Mouse (Mus musculus) neural tube, embryonic 15.5 days (tissue): ENCODE results near the gene Itpk1. TPM values are rescaled to one million over a fixed set of nuclear protein-coding genes. Genes with fewer than 3 reads are reported as not detected.

ENCODE experiments used
- ATAC-seq: fragments of 200-750 bp; cut with Nextera tagmentation; 2 replicates; pipeline ENCODE4 v1.8.0; 2017; ENCODE audit warnings: mild to moderate bottlenecking, moderate TSS enrichment, moderate library complexity; ENCODE audit not compliant: low FRiP score
- H3K27ac ChIP-seq: fragments of 300-500 bp; sonication (generic); replicated peaks from 2 replicates; pipeline ENCODE4 v1.5.1; 2015; ENCODE audit warnings: mild to moderate bottlenecking, inconsistent platforms
- H3K27me3 ChIP-seq: fragments of 300-500 bp; sonication (generic); replicated peaks from 2 replicates; pipeline ENCODE4 v1.6.1; 2015; ENCODE audit warnings: inconsistent platforms
- H3K36me3 ChIP-seq: fragments of 300-500 bp; sonication (generic); 2 replicates; pipeline ENCODE4 v1.6.1; 2015; ENCODE audit warnings: inconsistent platforms
- H3K4me1 ChIP-seq: fragments of 300-500 bp; sonication (generic); 2 replicates; pipeline ENCODE4 v1.6.1; 2015; ENCODE audit warnings: inconsistent platforms
- H3K4me2 ChIP-seq: fragments of 300-500 bp; sonication (generic); 2 replicates; pipeline ENCODE4 v1.6.1; 2015; ENCODE audit warnings: inconsistent platforms, mild to moderate bottlenecking, moderate library complexity
- H3K4me3 ChIP-seq: fragments of 300-500 bp; sonication (generic); replicated peaks from 2 replicates; pipeline ENCODE4 v1.5.1; 2015; ENCODE audit warnings: mild to moderate bottlenecking, inconsistent platforms
- H3K9ac ChIP-seq: fragments of 300-500 bp; sonication (generic); replicated peaks from 2 replicates; pipeline ENCODE4 v1.6.1; 2015; ENCODE audit warnings: mild to moderate bottlenecking, inconsistent platforms
- H3K9me3 ChIP-seq: fragments of 300-500 bp; sonication (generic); replicated peaks from 2 replicates; pipeline ENCODE4 v1.6.1; 2016; ENCODE audit warnings: inconsistent platforms
- WGBS: fragments of 180-500 bp; shearing (Covaris S2); methylation state at CpG from one replicate; pipeline ENCODE4 v1.1.7; 2015; ENCODE audit warnings: mixed read lengths; 5-methylcytosine and 5-hydroxymethylcytosine counted together
- microRNA counts: library from miRNA; unstranded; fragments of <30 nt; microRNA quantifications from one replicate; lab custom pipeline; 2016
- microRNA-seq: library from miRNA; unstranded; fragments of <30 nt; microRNA quantifications from one replicate; pipeline ENCODE4, GENCODE M21; 2017
- polyA plus RNA-seq: library from polyadenylated mRNA; unstranded; fragments of >200 nt; fragmentation: Nextera tagmentation; extraction: Ambion mirVana; gene quantifications from 2 replicates; pipeline ENCODE4 v1.2.1, GENCODE M21; 2015

Itpk1 gene
- polyA plus RNA-seq, 1 experiment from 2014 or later: 42.7 TPM

- no peaks in the 10 kb centered on the region for H3K27me3 ChIP-seq
- H3K27ac ChIP-seq: no peak overlapping the region
- 35% methylated on average over 13 of the region's 13 CpGs for WGBS
Observed at GRCm38 (mm10) chr12:102521777-102522319, 182.9 kb downstream of the Itpk1 start.

GRCm38 (mm10) chr12:102519929-102520720 is 184.6 kb downstream of the Itpk1 start:
- 90% methylated on average over 12 of the region's 12 CpGs for WGBS
- H3K36me3 ChIP-seq: no peaks in the 10 kb centered on the region
- H3K9me3 ChIP-seq: no peaks in the 10 kb centered on the region
- no peak overlapping the region for H3K27ac ChIP-seq
- H3K9ac ChIP-seq: no peak overlapping the region
- no peak overlapping the region for H3K4me3 ChIP-seq
- H3K4me2 ChIP-seq: no peak overlapping the region
- no peak for ATAC-seq
- peaks cover 8% of the 10 kb centered on the region; the same call in 1 of the 2 replicates for H3K4me1 ChIP-seq
- no peaks in the 10 kb centered on the region for H3K27me3 ChIP-seq

More at GRCm38 (mm10) chr12:102521777-102522319, 182.9 kb downstream of the Itpk1 start:
- Histone ChIP-seq H3K4me3 (no peak overlapping the region), H3K4me2 (no peak overlapping the region), H3K9ac (no peak overlapping the region), H3K9me3 (no peaks in the 10 kb centered on the region), H3K36me3 (no peaks in the 10 kb centered on the region), H3K4me1 (peaks cover 8% of the 10 kb centered on the region; the same call in 1 of the 2 replicates)
- ATAC-seq: no peak; the same call in 1 of the 2 replicates

MicroRNAs within 50 kb of the gene (microRNA counts, 519-probe panel; counts per million panel counts)
- not detected for microRNA mmu-miR-1936 (lab: Ali Mortazavi, UCI)

Small RNA genes lying within 50 kb of the gene (microRNA-seq; reads per million reads assigned to microRNA genes)
- not detected for gene Mir1936

Other genes starting within 250 kb of the Itpk1 start
- 24.6 and 27.6 TPM in 2 replicates for gene Golga5, start 235.8 kb downstream of the Itpk1 start, polyA plus RNA-seq
- 178 and 204 TPM in 2 replicates for gene Chga, start 150.0 kb downstream of the Itpk1 start, polyA plus RNA-seq
- gene Moap1, start 38.7 kb upstream of the Itpk1 start, polyA plus RNA-seq: 62.5 and 76.5 TPM in 2 replicates
- 11.7 and 11.9 TPM in 2 replicates for gene Tmem251, start 38.8 kb upstream of the Itpk1 start, polyA plus RNA-seq
- gene Gm28051, start 52.8 kb upstream of the Itpk1 start, polyA plus RNA-seq: not detected in 2 replicates
- gene Gon7, start 52.9 kb upstream of the Itpk1 start, polyA plus RNA-seq: 47.4 and 47.9 TPM in 2 replicates
- 35.3 and 36.5 TPM in 2 replicates for gene Ubr7, start 53.0 kb upstream of the Itpk1 start, polyA plus RNA-seq
- gene Gm20604, start 53.7 kb upstream of the Itpk1 start, polyA plus RNA-seq: 48.6 TPM in 2 replicates
- 10.5 and 11.1 TPM in 2 replicates for gene Btbd7, start 173.5 kb upstream of the Itpk1 start, polyA plus RNA-seq
- not detected in 2 replicates for gene Cox8c, start 194.4 kb upstream of the Itpk1 start, polyA plus RNA-seq
- 5.6 and 6.3 TPM in 2 replicates for gene Unc79, start 243.9 kb upstream of the Itpk1 start, polyA plus RNA-seq